ENCODE assay signal across 7 mouse cellular contexts in genomic region chr19:5117494-5118383, GRCm38 (mm10). TPM values are rescaled to one million over a fixed set of nuclear protein-coding genes. Genes with fewer than 3 reads are reported as not detected.
DNase-seq lines count a peak whose midpoint lies in the region; ATAC-seq lines count a peak whose summit lies in the region.

No protein-coding gene starts in this region.

- H3K4me2 ChIP-seq in limb, embryonic 12.5 days: peak overlapping the region; percentile 93
- peak overlapping the region; percentile 77 for H3K4me2 ChIP-seq in midbrain, embryonic 14.5 days (ENCODE audit: low read length)

- H3K9ac ChIP-seq in limb, embryonic 12.5 days (replicated peaks): peak overlapping the region; percentile 81
- H3K9ac ChIP-seq in midbrain, embryonic 14.5 days (replicated peaks; ENCODE audit: low read length): peak overlapping the region; percentile 88

- under 1% methylated on average over 80 of the region's 83 CpGs for WGBS in embryonic facial prominence, embryonic 10.5 days
- WGBS in limb, embryonic 12.5 days: under 1% methylated on average over 82 of the region's 83 CpGs
- under 1% methylated on average over 83 of the region's 83 CpGs for whole genome bisulfite sequencing in midbrain, embryonic 14.5 days

- peak overlapping the region; percentile 86 for H3K4me3 ChIP-seq in embryonic facial prominence, embryonic 10.5 days
- peak overlapping the region; percentile 83 for H3K4me3 ChIP-seq in limb, embryonic 12.5 days (replicated peaks)
- H3K4me3 ChIP-seq in midbrain, embryonic 14.5 days (replicated peaks; ENCODE audit: low read depth, low read length): peak overlapping the region; percentile 92

- ATAC-seq in limb, embryonic 12.5 days (ENCODE audit: insufficient number of reproducible peaks, insufficient read depth, low FRiP score, low TSS enrichment, low read depth): peak; percentile 88
- peak; percentile 90 for ATAC-seq in midbrain, embryonic 14.5 days (ENCODE audit: low FRiP score, low TSS enrichment)

- H3K27me3 ChIP-seq in embryonic facial prominence, embryonic 10.5 days (replicated peaks; ENCODE audit: low read depth, poor library complexity, severe bottlenecking): peaks cover 11% of the 10 kb centered on the region
- no peaks in the 10 kb centered on the region; the same call in 1 of the 2 replicates for H3K27me3 ChIP-seq in limb, embryonic 12.5 days
- H3K27me3 ChIP-seq in midbrain, embryonic 14.5 days (ENCODE audit: control insufficient read depth, insufficient read depth, low read length): no peaks in the 10 kb centered on the region

- H3K4me1 ChIP-seq in embryonic facial prominence, embryonic 10.5 days: peaks cover 23% of the 10 kb centered on the region
- peaks cover 18% of the 10 kb centered on the region for H3K4me1 ChIP-seq in limb, embryonic 12.5 days (replicated peaks)
- H3K4me1 ChIP-seq in midbrain, embryonic 14.5 days (ENCODE audit: control insufficient read depth, insufficient read depth, low read length): peaks cover 13% of the 10 kb centered on the region

- DNase-seq in adrenal gland, postnatal 10 days: peak; percentile 94
- peak; percentile 95 for DNase-seq in embryonic facial prominence, embryonic 10.5 days (ENCODE audit: low spot score)
- peak; percentile 99 for DNase-seq in heart, adult 11 months
- DNase-seq in kidney, adult 11 months: peak; percentile 91
- DNase-seq in midbrain, embryonic 14.5 days: peak; percentile 95
- peak; percentile 80 to 84 for DNase-seq in spleen, adult 18-20 months

- peaks cover 30% of the 10 kb centered on the region for H3K36me3 ChIP-seq in embryonic facial prominence, embryonic 10.5 days (replicated peaks)
- peaks cover 19% of the 10 kb centered on the region for H3K36me3 ChIP-seq in limb, embryonic 12.5 days
- peaks cover 22% of the 10 kb centered on the region for H3K36me3 ChIP-seq in midbrain, embryonic 14.5 days (ENCODE audit: control insufficient read depth, insufficient read depth, low read length)

- peak overlapping the region; percentile 90 for H3K27ac ChIP-seq in embryonic facial prominence, embryonic 10.5 days (replicated peaks)
- H3K27ac ChIP-seq in limb, embryonic 12.5 days: peak overlapping the region; percentile 94
- H3K27ac ChIP-seq in midbrain, embryonic 14.5 days (replicated peaks; ENCODE audit: low read depth, low read length): peak overlapping the region; percentile 93

- H3K9me3 ChIP-seq in embryonic facial prominence, embryonic 10.5 days: no peaks in the 10 kb centered on the region
- no peaks in the 10 kb centered on the region for H3K9me3 ChIP-seq in limb, embryonic 12.5 days
- no peaks in the 10 kb centered on the region for H3K9me3 ChIP-seq in midbrain, embryonic 14.5 days (ENCODE audit: control insufficient read depth, low read length)

RNA-seq across cellular contexts. Expression of gene Klc2, which starts 0.6 kb away (rescaled TPM):
- total RNA-seq in adrenal gland, postnatal 10 days (2021): 10 to 100 TPM; 28.0 to 40.2 TPM
- polyA plus RNA-seq in embryonic facial prominence, embryonic 10.5 days (2016; fragmentation: Nextera tagmentation; extraction: Ambion mirVana): 30.0 and 31.2 TPM in 2 replicates
- 28.1 and 32.1 TPM in 2 replicates for polyA plus RNA-seq in limb, embryonic 12.5 days (2016; fragmentation: Nextera tagmentation; extraction: Ambion mirVana)
- polyA plus RNA-seq in midbrain, embryonic 14.5 days (2014; fragmentation: Nextera tagmentation; extraction: Ambion mirVana): 52.5 and 59.0 TPM in 2 replicates

RNA-seq across cellular contexts. Expression of gene Rab1b, which starts 10.9 kb away (rescaled TPM):
- 100 to 1,000 TPM; 179 to 197 TPM for total RNA-seq in adrenal gland, postnatal 10 days (2021)
- 266 and 270 TPM in 2 replicates for polyA plus RNA-seq in embryonic facial prominence, embryonic 10.5 days (2016; fragmentation: Nextera tagmentation; extraction: Ambion mirVana)
- polyA plus RNA-seq in limb, embryonic 12.5 days (2016; fragmentation: Nextera tagmentation; extraction: Ambion mirVana): 237 and 239 TPM in 2 replicates
- polyA plus RNA-seq in midbrain, embryonic 14.5 days (2014; fragmentation: Nextera tagmentation; extraction: Ambion mirVana): 227 and 228 TPM in 2 replicates

RNA-seq across cellular contexts. Expression of gene Cnih2, which starts 19.4 kb away (rescaled TPM):
- total RNA-seq in adrenal gland, postnatal 10 days (2021): 1 to 10 TPM; 5.0 to 5.1 TPM
- 28.4 and 31.7 TPM in 2 replicates for polyA plus RNA-seq in embryonic facial prominence, embryonic 10.5 days (2016; fragmentation: Nextera tagmentation; extraction: Ambion mirVana)
- polyA plus RNA-seq in limb, embryonic 12.5 days (2016; fragmentation: Nextera tagmentation; extraction: Ambion mirVana): 43.0 and 46.3 TPM in 2 replicates
- polyA plus RNA-seq in midbrain, embryonic 14.5 days (2014; fragmentation: Nextera tagmentation; extraction: Ambion mirVana): 518 and 616 TPM in 2 replicates

RNA-seq across cellular contexts. Expression of gene Yif1a, which starts 29.4 kb away (rescaled TPM):
- 10 to 100 TPM; 88.3 to 96.8 TPM for total RNA-seq in adrenal gland, postnatal 10 days (2021)
- 70.5 and 73.4 TPM in 2 replicates for polyA plus RNA-seq in embryonic facial prominence, embryonic 10.5 days (2016; fragmentation: Nextera tagmentation; extraction: Ambion mirVana)
- polyA plus RNA-seq in limb, embryonic 12.5 days (2016; fragmentation: Nextera tagmentation; extraction: Ambion mirVana): 60.7 and 69.4 TPM in 2 replicates
- 62.2 and 62.7 TPM in 2 replicates for polyA plus RNA-seq in midbrain, embryonic 14.5 days (2014; fragmentation: Nextera tagmentation; extraction: Ambion mirVana)

RNA-seq across cellular contexts. Expression of gene Tmem151a, which starts 32.4 kb away (rescaled TPM):
- total RNA-seq in adrenal gland, postnatal 10 days (2021): 1 to 10 TPM; 2.4 to 3.2 TPM
- 1.4 and 1.9 TPM in 2 replicates for polyA plus RNA-seq in embryonic facial prominence, embryonic 10.5 days (2016; fragmentation: Nextera tagmentation; extraction: Ambion mirVana)
- polyA plus RNA-seq in limb, embryonic 12.5 days (2016; fragmentation: Nextera tagmentation; extraction: Ambion mirVana): 2.3 and 2.8 TPM in 2 replicates
- 8.3 and 15.7 TPM in 2 replicates for polyA plus RNA-seq in midbrain, embryonic 14.5 days (2014; fragmentation: Nextera tagmentation; extraction: Ambion mirVana)

Comparison
In these comparisons a context has a peak if more than half of its experiments do, and no peak if none do; other contexts are left out.
1. Peak in every context shown above with its lines: DNase-seq, ATAC-seq, H3K4me3 ChIP-seq and H3K27ac ChIP-seq.
2. RNA of gene Cnih2, which starts 19.4 kb away (polyA plus RNA-seq): 518 to 616 TPM in midbrain, embryonic 14.5 days; 43.0 to 46.3 TPM in limb, embryonic 12.5 days and 28.4 to 31.7 TPM in embryonic facial prominence, embryonic 10.5 days; every median in the first group is over 10 times any median in the second.